Mouse (Mus musculus): ENCODE data around the gene Plxdc2.

GRCm38 (mm10) chr2:16541226-16541625, 185.1 kb downstream of the Plxdc2 start:
- TF ChIP-seq CTCF (IDR thresholded peaks at IDR 0.05; ENCODE audit: control insufficient read depth, insufficient read depth, low read length) (no peak), POLR2A (IDR thresholded peaks at IDR 0.05; ENCODE audit: borderline replicate concordance, control insufficient read depth, low read depth, low read length) (no peak)
